Mouse (Mus musculus) liver, embryonic 14.5 days (tissue): Measurements from ENCODE around the gene Haus4. TPM values are rescaled to one million over a fixed set of nuclear protein-coding genes. Genes with fewer than 3 reads are reported as not detected.

ENCODE experiments used
- ATAC-seq: fragments of 200-750 bp; cut with Nextera tagmentation; 2 replicates; pipeline ENCODE4 v1.8.0; 2017; ENCODE audit warnings: moderate number of reproducible peaks, mild to moderate bottlenecking, moderate library complexity; ENCODE audit not compliant: insufficient read depth
- DNase-seq, 3 experiments: peaks; one replicate each; pipeline ENCODE4 v3.0.0-alpha.2; 2012 to 2013; ENCODE audit warnings: low read depth in 3 of 3, low spot score in 3 of 3
- H3K27ac ChIP-seq: fragments of 300-500 bp; sonication (generic); 2 replicates; pipeline ENCODE4 v1.5.1; 2014; ENCODE audit warnings: moderate library complexity, mild to moderate bottlenecking, control low read depth, inconsistent platforms
- H3K27me3 ChIP-seq: fragments of 300-500 bp; sonication (generic); 2 replicates; pipeline ENCODE4 v1.6.1; 2014; ENCODE audit warnings: mild to moderate bottlenecking, low read length, moderate library complexity; ENCODE audit not compliant: control insufficient read depth, insufficient read depth
- H3K36me3 ChIP-seq: fragments of 300-500 bp; sonication (generic); replicated peaks from 2 replicates; pipeline ENCODE4 v1.6.1; 2014; ENCODE audit warnings: low read depth; ENCODE audit not compliant: control insufficient read depth, insufficient read depth
- H3K4me1 ChIP-seq, 2 experiments: fragments of 200-500 bp in 1 of 2; fragments of 300-500 bp in 1 of 2; sonication (generic) in 1 of 2; replicated peaks; 2 replicates each; pipeline ENCODE4 v1.6.1; 2012 to 2014; ENCODE audit warnings: antibody characterized with exemption in 1 of 2, inconsistent platforms in 1 of 2, low read length in 1 of 2; ENCODE audit not compliant: control insufficient read depth in 2 of 2, insufficient read depth in 2 of 2
- H3K4me2 ChIP-seq: fragments of 300-500 bp; sonication (generic); 2 replicates; pipeline ENCODE4 v1.6.1; 2014; ENCODE audit warnings: low read depth, mild to moderate bottlenecking, control low read depth, moderate library complexity
- H3K4me3 ChIP-seq, 2 experiments: fragments of 200-500 bp in 1 of 2; fragments of 300-500 bp in 1 of 2; sonication (generic) in 1 of 2; 2 replicates each; pipeline ENCODE4 v1.5.1; 2012 to 2014; ENCODE audit warnings: low read depth in 2 of 2, low read length in 2 of 2, mild to moderate bottlenecking in 2 of 2, control low read depth in 1 of 2, inconsistent platforms in 1 of 2, moderate library complexity in 1 of 2; ENCODE audit not compliant: insufficient read depth in 1 of 2
- H3K9ac ChIP-seq: fragments of 300-500 bp; sonication (generic); replicated peaks from 2 replicates; pipeline ENCODE4 v1.6.1; 2014; ENCODE audit warnings: mild to moderate bottlenecking, control low read depth, moderate library complexity
- H3K9me3 ChIP-seq: fragments of 300-500 bp; sonication (generic); 2 replicates; pipeline ENCODE4 v1.6.1; 2016; ENCODE audit warnings: low read length, mixed read lengths; ENCODE audit not compliant: control insufficient read depth
- CTCF ChIP-seq: IDR thresholded peaks from 2 replicates; pipeline ENCODE4 v1.5.1; 2016; ENCODE audit warnings: antibody characterized with exemption, low read depth, control low read depth
- EP300 ChIP-seq: IDR thresholded peaks from 2 replicates; pipeline ENCODE4 v1.6.1; 2016; ENCODE audit warnings: antibody characterized with exemption, low read depth
- WGBS: fragments of 180-500 bp; shearing (Covaris S2); extraction: QIAGEN DNeasy Blood & Tissue Kit; methylation state at CpG from one replicate; pipeline ENCODE4 v1.1.7; 2014; ENCODE audit not compliant: insufficient replicate concordance; 5-methylcytosine and 5-hydroxymethylcytosine counted together
- polyA plus RNA-seq, 2 experiments: library from polyadenylated mRNA; depleted of rRNA in 1 of 2; stranded (reverse) in 1 of 2; unstranded in 1 of 2; fragments of >200 nt; fragmentation: Nextera tagmentation in 1 of 2; extraction: Ambion mirVana in 1 of 2; gene quantifications; 2 replicates each; pipeline versions ENCODE4 v1.2.1 to v1.2.3; 2012 to 2014

Haus4 gene
- polyA plus RNA-seq, 2 experiments: 24.2 to 33.7 TPM

GRCm38 (mm10) chr14:54560527-54561242, 6.3 kb upstream of the Haus4 start:
- no peak for DNase-seq
- 67% methylated on average over 14 of the region's 14 CpGs for WGBS
- H3K9me3 ChIP-seq: no peaks in the 10 kb centered on the region

GRCm38 (mm10) chr14:54557330-54557729, 2.9 kb upstream of the Haus4 start:
- Histone ChIP-seq H3K4me3 (no peak overlapping the region), H3K9me3 (no peaks in the 10 kb centered on the region), H3K4me1 (peaks cover 5 to 10% of the 10 kb centered on the region in 2 experiments), H3K27ac (no peak overlapping the region), H3K27me3 (no peaks in the 10 kb centered on the region), H3K36me3 (no peaks in the 10 kb centered on the region), H3K9ac (no peak overlapping the region), H3K4me2 (no peak overlapping the region)
- ATAC-seq: no peak
- 68% methylated on average over 8 of the region's 8 CpGs for WGBS
- TF ChIP-seq EP300 (no peak), CTCF (no peak)
- no peak for DNase-seq

More at GRCm38 (mm10) chr14:54560527-54561242, 6.3 kb upstream of the Haus4 start:
- no peak for ATAC-seq
- no peak for TF ChIP-seq CTCF
- no peak for TF ChIP-seq EP300
- Histone ChIP-seq H3K4me2 (no peak overlapping the region), H3K4me1 (no peaks in the 10 kb centered on the region), H3K27me3 (no peaks in the 10 kb centered on the region), H3K4me3 (no peak overlapping the region), H3K27ac (no peak overlapping the region), H3K36me3 (no peaks in the 10 kb centered on the region), H3K9ac (no peak overlapping the region)

DNA sequence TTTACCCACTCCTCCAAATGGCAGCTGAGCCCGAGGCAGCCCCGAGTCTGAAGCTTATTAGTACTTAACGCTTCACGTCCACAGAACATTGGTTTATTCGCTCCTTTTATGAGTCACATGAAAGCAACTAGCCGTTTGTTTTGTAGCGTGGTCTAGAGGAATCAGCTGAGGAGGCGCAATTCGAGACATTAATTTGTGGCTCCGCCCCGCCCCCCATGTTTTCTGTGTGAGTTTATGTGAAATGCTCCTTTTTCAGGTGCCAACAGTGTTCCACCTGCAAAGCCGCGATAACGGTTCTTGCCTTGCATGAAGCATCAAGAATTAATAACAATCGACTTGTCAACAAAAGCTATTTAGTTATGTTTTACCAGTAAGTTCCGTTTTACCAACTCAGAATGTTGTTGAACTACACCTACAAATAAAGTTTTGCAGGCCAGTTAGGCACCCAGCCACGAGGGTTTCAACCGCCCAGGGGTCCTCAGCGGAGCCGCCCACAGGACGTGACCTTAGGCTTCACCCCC, 902 bp downstream of the Haus4 start:
- Histone ChIP-seq H3K4me2 (peak overlapping the region; percentile 96), H3K4me3 (peak overlapping the region; percentile 80 to 96), H3K36me3 (peaks cover 14% of the 10 kb centered on the region), H3K27ac (peak overlapping the region; percentile 88), H3K9me3 (no peaks in the 10 kb centered on the region), H3K9ac (peak overlapping the region; percentile 88), H3K27me3 (no peaks in the 10 kb centered on the region), H3K4me1 (peaks cover 5 to 10% of the 10 kb centered on the region in 2 experiments)
- peak in 2 of 3 experiments; percentile 46 to 61 for DNase-seq
- no peak; the same call in none of the 2 replicates for TF ChIP-seq EP300
- TF ChIP-seq CTCF: no peak
- ATAC-seq: no peak
- WGBS: 3% methylated on average over 21 of the region's 21 CpGs

- Histone ChIP-seq H3K27ac (no peak overlapping the region), H3K9ac (no peak overlapping the region), H3K4me1 (no peaks in the 10 kb centered on the region), H3K36me3 (peaks cover 34% of the 10 kb centered on the region), H3K4me3 (no peak overlapping the region), H3K27me3 (no peaks in the 10 kb centered on the region), H3K9me3 (no peaks in the 10 kb centered on the region), H3K4me2 (no peak overlapping the region)
- DNase-seq (no peak), ATAC-seq (no peak)
- WGBS: 81% methylated on average over 5 of the region's 5 CpGs
- TF ChIP-seq CTCF: no peak
- no peak for TF ChIP-seq EP300
These were observed 9.7 kb downstream of the Haus4 start for GRCm38 (mm10) chr14:54544703-54545102.

- no peak overlapping the region for H3K4me2 ChIP-seq
- H3K36me3 ChIP-seq: peaks cover 3% of the 10 kb centered on the region
- H3K9ac ChIP-seq: no peak overlapping the region
- no peaks in the 10 kb centered on the region for H3K4me1 ChIP-seq
- H3K27me3 ChIP-seq: no peaks in the 10 kb centered on the region
- TF ChIP-seq CTCF: no peak
- TF ChIP-seq EP300: no peak
- no peak overlapping the region for H3K4me3 ChIP-seq
- H3K27ac ChIP-seq: no peak overlapping the region
- H3K9me3 ChIP-seq: no peaks in the 10 kb centered on the region
- DNase-seq (no peak), ATAC-seq (no peak)
- 85% methylated on average over 11 of the region's 11 CpGs for WGBS
These were observed 13.6 kb downstream of the Haus4 start for GRCm38 (mm10) chr14:54540771-54541170.
